Mouse (Mus musculus): ENCODE results near the gene Thap3.

Thap3 gene

DNA sequence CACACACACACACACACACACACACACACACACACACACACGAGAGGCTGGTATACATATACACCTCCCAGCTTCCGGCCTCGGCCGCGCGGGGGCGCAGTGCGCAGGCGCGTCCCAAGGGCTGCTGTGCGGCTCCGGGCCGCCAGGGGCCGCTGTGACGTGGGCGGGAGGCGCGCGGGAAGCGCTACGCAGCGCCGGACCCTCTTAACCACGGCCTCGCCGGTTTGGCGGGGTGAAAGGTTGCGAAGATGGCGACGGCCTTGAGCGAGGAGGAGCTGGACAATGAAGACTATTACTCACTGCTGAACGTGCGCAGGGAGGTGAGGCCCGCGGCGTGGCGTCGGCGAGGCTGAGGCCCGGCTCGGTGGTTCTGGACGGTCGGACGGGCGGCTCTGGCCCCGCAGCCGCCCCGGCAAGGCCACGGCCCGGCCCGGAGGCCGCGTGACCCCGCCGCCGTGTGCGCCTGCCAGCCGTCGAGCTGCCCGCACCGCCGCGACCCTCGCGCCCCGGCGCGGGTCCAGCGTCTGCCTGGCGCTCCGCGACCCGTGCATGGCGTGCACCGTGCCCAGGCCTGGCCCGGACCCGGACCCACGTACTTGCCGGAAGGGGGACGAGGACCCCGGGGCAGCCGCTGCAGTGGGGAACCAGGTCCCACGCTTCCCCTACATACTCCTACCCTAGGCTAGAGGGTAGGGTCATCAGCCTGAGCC, 55.1 kb downstream of the Thap3 start, which contains the start of gene Dnajc11:
Gene Dnajc11 (plus strand): TSS at position 187 of the 710 bp plus-strand sequence.
- DNase-seq (ENCODE audit: low spot score in 2 of 2): peak; percentile 94 to 98
